Mouse (Mus musculus) CH12F3 (cell line): ENCODE measurements at regions not wholly inside any gene's neighbourhood (a gene's known extent, or its start where the extent isn't known, plus 50 kb on each side); places are given as distances from the start of the nearest gene placed in this dataset.

ENCODE experiments used
- in situ Hi-C: fragments of 300-500 bp; cut with MboI; formaldehyde crosslinking; loops from 2 replicates; pipeline ENCODE4 v1.14.3; 2020; ENCODE audit warnings: low sequenced_read_pairs

DNA sequence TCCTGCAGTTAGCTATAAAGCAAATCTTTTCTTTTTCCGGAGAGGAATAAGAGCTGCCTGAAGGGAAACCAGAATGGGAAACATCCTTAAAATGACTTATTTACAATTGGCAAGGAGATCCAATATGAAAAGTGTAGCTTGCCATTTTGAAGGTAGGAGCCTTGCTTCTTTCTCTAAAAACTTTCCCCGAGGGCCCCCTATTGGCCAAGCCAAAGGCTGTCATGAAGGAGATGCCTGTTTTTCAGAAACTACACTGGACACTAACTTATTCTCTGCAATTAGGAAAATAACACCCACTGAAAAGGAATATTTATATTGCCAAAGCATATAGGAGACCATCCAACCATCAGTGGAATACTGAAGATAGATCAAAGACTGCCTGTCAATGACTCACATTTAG, 312.8 kb upstream of the Thrb start:
- in situ Hi-C loops, result no loop called here

DNA sequence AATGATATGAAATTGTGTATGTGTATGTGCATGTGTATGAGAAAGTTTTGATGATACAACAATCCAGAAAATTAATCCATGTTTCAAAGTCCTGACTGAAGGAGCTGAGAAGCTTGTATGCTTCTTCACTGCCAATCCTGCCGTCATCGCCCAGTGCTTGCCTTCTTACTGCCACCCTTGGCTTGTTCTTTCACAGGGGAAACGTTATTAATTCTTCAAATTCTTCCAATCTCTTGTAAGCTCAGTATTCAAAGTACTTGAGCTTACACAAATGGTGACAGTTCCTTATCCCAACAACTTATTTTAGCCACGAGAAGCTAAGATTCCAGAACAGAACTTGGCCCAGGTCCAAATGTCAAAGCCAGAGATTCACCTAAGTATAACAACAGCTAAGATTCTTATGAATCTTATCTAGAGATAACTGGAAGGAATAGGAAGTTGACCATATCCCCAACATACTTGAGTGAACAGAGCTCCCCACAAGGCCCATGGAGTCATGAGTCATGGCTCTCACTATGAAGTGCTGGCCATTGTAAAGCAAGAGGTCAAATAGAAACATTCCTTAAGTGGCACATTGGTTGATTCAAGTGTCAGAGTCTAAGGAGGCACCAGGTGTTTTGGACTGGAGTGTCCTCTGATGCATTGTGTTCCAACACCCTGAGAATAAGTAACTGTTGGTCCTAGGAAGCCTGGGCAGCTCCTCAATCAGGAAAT, 307.6 kb upstream of the Thrb start:
- in situ Hi-C loops, result no loop called here

DNA sequence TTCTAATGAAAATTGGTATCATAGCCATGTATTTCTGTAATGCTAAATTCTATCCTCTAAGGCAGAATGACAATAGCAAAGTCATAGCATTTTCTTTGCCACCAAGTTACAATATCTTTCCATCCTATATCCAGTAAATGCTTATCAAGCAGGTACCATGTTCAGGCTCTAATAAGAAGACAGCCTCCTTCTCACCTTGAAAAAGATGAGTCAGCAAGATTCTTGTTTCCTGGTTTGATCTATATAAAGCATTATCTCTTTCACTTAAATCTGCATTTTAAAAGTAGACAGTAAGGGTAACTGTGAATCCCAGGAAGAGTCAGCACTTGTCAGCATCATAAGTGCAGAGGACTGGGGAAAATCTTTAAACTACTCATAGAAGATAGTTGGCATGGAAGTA, 298.2 kb upstream of the Thrb start:
- in situ Hi-C loops, result no loop called here

DNA sequence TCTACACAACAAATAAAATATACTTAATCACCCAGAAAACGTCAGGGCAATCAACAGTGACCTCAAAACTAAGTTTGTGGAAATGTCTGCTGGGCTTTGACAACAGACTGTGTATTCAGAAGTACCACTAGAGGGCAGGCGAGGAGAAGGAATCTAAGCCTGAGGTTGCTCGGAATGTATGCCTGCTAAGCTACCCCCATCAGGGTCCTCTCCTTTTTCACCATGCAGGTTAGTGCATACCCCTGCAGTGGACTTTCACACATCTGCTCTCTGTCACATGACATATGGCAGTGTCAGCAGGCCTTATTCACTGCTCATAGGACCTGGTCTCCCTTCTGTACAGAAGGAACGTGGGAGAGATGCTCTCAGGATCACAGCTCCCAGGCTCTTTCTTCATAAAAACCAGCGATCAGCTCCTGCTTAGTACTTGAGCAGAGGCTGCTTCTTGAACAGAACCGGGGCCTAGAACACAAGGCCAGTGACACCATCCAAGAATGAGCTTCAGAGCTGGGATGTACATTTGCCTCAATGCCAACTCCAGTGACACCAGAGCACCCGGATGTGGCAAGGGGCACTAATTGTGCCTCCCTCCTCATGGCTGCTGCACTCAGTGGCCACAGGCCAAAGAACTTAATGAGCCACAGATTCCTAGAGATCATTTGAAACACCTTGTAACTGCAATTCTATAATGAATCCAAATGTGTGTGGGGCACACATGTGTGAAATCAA, 257.1 kb upstream of the Thrb start:
- in situ Hi-C loops, result loop anchor here (25.0 kb wide), 2 partner anchors 559 to 759 kb away; no protein-coding TSS in a partner anchor

DNA sequence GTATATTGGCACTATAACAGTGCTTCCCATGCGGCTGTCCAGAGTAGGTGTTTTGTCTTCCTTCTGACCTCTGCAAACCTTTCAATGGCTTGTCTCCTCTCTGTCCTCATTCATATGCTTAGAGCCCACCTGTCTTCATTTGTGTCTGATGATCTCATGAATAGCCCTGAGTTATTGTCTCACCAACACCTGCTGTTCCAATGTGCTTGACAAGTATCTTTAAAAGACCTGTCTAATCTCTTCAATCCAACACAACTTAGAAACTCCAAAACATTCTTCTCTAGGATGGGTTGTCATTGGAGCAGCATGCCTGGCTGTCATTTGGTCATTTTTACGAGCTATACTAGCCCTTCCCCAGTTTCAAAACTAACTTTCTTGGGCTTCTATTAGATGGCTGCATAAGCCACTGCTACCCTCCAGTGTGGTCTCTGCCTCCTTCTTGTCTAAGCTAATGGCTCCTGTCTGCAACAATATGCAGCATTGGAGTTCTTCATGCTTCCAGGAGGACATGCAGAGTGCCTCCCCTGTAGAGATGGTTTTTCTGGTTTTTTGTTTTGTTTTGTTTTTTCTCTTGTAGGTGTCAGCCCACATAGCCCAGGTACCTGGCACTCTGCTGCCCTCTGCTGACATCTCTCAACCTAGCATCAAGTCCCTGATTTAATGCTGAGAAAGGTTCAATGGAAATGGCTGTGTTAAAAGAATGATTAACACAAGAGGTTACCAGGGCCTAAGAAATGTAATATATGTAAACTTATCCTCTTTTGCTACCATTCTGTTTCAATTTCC, 254.3 kb upstream of the Thrb start:
- in situ Hi-C loops, result loop anchor here (25.0 kb wide), 2 partner anchors 557 to 757 kb away; no protein-coding TSS in a partner anchor

DNA sequence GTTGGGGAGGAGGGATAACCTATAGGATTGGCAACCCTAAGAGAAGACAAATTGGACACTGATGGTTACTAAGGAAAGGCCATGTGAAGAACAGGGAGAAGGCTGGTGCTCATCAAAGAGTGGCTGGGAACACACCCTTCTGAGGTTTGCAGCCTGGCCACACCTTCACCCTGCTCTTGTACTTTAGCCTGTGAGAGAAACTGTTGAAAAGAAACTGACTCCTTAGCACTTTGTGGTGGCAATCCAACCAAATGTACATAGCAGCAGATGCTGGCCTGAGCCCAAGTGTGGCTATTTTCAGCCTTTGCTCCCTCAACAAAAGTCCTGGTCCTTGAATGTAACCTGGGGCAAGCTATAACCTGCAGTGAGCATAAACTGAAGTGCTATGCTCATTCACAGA, 253.2 kb upstream of the Thrb start:
- in situ Hi-C loops, result loop anchor here (25.0 kb wide), 2 partner anchors 555 to 755 kb away; no protein-coding TSS in a partner anchor

DNA sequence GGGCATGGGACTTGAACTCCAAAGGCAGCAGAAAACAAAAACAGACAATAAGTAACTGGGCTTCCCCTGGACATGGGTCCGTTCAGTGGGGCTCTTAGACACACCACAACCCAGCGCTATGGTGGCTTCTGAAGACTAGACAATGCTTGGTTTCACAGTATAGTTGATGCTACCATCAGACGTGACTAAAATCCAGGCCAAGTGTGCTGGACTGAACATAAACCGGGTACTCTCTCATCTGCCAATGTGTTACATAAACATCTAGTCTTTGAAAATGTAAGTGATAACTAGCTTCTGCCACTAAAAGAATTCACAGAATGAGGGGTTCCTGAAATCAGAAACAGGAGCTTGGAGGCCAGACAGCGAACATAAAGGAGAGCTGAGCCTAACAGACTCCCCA, 251.7 kb upstream of the Thrb start:
- in situ Hi-C loops, result loop anchor here (25.0 kb wide), 2 partner anchors 554 to 754 kb away; no protein-coding TSS in a partner anchor

DNA sequence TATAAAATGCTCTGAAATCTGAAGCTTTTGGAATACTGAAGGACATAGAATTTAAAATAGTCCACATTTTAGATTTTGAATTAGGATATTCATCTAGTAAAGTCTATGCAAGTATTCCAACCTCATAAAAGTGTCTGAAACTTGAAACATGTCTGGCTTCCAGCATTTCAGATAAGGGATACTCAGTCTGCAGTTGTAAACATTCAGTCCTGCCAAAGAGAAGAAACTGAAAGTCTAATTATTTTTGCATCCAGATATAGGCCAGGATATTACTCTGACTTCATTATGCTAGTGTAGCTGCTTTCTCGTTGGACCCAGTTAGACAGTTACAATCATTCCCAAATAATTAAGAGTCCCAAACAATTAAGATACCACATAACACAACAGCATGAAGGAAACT, 251.2 kb upstream of the Thrb start:
- in situ Hi-C loops, result loop anchor here (25.0 kb wide), 2 partner anchors 553 to 753 kb away; no protein-coding TSS in a partner anchor

DNA sequence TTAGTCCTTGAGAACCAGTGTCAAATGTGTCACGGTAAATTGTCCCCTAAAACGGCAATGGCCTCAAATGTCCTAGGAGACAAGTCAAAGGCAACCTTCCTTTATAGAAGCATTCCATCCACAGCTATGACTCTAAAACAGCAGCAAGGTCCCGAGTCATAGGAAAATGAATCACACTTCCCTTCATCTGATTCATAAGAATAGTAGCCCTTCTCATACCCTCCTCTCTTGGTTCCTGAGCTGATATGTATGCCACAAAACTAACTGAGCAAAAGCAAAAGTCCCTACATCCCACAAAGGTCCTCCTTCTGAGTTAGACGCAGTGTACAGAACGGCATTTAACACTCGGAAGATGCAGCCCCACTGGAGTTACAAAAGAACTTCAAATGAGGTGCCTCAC, 250.6 kb upstream of the Thrb start:
- in situ Hi-C loops, result loop anchor here (25.0 kb wide), 2 partner anchors 553 to 753 kb away; no protein-coding TSS in a partner anchor

DNA sequence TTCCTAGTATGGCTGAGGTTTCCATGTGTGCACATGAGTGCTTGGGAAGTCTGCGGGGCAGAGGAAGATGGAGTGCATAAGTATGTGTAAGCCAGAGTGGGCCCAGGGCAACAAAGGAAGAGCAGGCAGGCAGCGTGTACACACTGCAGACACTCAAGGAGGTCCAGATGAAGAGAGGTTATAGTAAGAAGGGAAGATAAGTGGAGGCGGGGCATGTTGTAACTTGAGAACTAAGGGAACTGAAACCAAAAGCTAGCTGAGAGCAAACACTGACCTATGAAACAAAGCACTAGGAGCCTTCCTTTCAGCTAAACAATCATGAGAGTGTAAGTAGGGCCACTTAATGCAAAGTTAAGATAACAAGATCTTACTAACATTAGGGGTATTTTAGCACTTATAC, 249.3 kb upstream of the Thrb start:
- in situ Hi-C loops, result loop anchor here (25.0 kb wide), 2 partner anchors 552 to 752 kb away; no protein-coding TSS in a partner anchor

DNA sequence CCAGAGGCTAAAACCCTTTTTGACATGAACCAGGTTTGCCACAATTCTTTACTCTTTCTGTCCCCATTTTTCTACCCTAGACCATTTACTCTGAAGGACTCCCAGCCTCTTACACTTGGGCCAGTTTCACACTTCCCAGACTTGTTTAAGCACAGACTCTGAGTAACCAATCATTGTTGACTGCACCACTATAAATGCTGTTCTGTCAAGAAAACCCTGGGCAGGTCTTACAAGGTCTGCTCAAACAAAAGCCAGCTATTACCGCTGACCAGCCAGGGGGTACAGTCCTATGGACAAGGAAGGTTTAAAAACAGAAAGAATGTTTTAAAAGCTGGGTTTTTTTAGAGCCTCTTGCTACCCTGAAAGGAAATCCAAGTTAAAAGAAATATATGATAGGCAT, 248.8 kb upstream of the Thrb start:
- in situ Hi-C loops, result loop anchor here (25.0 kb wide), 2 partner anchors 551 to 751 kb away; no protein-coding TSS in a partner anchor

DNA sequence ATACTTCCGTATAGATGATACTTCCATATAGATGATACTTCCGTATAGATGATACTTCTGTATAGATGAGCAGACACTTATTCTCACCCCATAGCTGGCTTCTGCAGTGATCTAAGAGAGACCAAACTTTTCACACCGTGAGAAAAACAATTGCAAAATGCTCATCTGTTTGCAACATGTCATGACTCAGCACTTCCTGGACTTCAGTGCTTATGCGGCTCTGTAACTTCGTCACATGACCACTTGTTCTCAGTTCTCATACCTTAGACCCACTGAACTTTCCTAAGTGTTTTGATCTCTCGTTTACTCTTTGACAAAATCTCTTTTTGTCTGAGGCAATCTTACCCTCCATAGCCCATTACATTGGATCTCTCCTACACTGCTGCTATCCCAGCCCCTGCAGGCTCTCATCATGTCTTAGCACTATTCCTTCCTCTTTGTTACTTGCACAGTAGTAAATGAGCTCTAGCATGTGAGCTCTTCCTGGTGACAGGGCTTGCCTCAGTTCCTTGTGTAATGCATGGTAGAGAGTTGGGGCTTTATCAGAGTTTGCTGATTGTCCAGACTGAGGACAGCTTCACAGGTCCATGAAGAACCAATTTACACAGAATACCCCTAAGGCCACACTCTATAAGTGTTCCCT, 245.7 kb upstream of the Thrb start:
- in situ Hi-C loops, result loop anchor here (25.0 kb wide), 2 partner anchors 548 to 748 kb away; no protein-coding TSS in a partner anchor

DNA sequence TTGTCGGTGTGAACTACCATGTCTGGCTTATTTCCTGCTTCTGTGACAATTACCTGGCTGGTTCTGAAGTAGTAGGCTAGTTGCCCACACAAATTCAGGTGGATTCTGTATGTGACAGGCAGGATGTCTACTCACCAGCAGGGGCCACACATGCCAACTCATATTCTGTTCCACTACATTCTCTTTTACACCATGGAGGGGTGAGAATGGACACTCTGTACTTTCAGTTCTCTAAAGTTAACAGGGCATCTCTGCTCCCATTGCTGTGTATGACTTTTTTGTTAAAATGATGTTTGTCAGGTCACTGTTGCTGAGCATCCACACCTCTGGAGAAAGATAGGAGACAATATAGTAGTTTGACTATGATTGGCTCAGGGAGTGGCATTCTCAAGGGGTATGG, 232.3 kb upstream of the Thrb start:
- in situ Hi-C loops, result no loop called here

DNA sequence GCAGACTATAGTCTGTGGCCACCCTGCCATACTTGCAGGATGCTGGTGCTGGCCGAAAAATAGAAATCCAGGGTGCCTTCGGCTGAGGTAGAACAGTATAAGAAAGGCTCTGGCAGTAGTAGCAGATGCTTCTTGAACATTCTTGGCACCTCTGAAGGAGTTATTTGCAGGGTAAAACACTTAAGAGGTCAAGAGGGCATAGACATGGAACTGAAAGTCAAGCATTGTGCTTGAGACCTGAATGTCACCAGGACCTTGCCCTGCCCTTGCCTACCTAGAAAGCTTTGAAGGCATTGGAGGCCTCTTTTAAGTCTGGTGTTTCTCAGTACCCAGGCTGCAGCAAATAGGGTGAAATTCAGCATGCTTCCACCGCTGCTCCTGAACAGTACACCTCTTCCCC, 230.9 kb upstream of the Thrb start:
- in situ Hi-C loops, result no loop called here

DNA sequence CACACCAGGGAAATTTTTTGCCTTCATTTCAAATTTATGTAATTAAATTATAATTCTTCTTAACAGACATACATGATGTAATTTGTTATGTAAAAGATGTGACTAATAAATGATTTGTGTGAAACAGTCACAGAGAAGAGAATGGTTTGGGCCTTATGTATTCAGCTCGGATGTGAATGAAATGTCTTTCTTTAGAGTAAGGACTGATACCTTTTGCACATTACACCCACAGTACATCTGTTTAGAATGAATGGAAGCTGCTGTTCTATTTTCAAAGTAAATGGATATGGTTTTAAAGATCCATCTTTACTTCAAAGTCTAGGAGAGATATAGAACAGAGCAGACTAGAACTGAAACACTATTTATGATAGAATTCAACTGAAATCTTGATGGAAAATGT, 226.7 kb upstream of the Thrb start:
- in situ Hi-C loops, result no loop called here

DNA sequence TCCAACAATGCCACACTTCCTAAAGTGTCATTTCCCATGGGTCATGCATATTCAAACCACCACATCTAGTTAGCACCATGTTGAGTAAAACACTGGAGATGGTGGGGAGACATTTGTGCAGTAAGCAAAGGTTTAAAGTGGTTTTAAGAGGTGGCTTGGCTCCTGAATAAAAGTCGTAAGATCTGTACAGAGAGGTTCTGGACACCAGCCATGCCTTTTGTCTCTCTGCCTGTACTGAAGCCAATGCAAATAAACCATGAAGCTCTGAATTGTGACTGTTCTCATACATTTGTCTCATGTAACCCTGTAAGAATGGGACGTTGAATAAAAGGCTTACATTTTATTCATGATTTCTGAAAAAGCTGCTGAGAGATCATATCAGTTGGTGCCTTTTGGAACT, 202.1 kb upstream of the Thrb start:
- in situ Hi-C loops, result no loop called here

DNA sequence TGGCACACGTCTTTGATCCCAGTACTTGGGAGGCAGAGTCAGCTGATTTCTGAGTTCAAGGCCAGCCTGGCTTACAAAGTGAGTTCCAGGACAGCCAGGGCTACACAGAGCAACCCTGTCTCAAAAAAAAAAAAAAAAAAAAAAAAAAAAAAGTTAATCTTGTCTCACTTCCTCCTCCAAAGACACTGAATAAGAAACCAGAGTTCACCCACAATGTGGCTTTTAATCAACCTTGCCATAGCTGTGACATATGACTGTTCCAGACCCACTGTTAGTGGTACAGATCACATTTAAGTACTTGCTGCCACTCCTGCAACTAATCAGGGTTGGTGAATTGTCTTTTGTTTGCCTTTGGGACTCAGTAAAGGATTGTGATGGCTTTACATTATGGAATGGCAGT, 181.1 kb upstream of the Thrb start:
- in situ Hi-C loops, result loop anchor here (25.0 kb wide), 1 partner anchor 108 kb away; no protein-coding TSS in a partner anchor

DNA sequence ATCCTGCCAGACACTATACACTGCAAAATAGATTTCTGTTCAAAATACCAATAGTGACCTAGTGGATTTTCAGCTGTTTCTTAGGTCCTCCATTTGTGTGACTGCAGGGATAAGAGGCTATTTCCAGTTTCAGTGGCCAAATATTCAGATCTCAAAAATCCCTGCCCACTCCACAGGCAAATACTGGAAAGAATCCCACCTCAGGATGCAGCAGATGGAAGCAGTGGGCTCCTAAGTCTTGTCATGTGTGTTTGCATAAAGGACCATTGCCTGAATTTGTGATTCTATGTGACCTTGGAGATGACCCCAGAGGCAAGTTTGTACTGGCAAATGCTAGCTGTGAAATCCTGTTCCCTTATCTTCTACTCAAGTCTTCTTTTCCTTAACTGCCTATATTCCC, 175.2 kb upstream of the Thrb start:
- in situ Hi-C loops, result loop anchor here (25.0 kb wide), 1 partner anchor 102 kb away; no protein-coding TSS in a partner anchor

DNA sequence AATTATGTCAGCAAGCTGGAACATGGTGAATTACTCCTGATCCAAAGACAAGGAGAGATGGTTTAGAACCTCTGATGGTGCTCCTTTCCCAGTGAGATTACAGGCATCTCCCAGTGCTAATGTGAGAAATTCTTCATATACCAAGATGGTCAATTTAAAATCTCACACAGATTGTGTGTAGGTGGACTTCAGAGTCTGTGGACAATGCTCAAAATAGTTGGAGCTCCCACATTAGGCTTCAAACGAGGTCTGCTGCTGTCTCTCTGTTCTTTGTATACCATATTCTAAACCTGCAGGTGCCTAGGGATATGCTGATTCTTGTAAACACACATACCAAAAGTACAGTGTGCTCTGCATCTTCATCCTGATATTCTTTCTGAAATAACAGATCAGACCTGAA, 146.3 kb upstream of the Thrb start:
- in situ Hi-C loops, result no loop called here

DNA sequence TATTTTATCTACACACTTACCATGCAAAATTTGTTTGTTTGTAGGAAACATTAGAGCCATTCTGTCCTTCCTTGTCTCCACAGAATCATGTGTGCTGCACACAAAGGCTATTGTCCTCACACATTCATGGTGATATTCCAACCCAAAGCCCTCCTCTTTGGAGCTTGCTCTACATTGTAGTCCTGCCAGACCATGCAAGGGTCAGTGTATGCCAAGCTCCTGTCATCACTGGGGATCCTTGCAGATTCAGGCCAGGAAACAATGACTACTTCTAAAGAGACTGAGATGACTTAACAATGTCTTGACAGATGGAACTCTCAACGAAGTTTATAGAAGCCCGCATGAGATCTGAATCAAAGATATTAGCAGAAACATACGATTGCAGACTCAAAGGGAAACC, 137.4 kb upstream of the Thrb start:
- in situ Hi-C loops, result no loop called here

DNA sequence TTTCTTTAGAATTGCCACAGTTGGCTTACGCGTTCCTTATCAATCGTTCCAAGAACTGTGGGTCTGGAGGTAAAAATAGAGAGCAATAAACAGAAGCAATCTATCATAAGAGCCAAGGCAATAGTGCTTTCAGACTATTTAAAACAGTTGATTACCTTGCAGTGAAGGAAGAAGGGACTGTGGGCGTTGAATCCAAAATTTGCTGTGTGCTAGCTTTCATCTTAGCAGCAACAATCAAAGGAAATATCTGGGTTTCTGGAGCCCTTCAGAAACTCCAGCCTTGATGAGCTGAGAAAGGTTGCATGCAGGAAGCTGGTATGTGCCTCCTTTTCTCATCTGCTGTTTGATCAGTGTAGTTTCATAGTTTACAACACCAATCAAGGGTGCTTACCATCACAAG, 136.1 kb upstream of the Thrb start:
- in situ Hi-C loops, result no loop called here
